Mouse (Mus musculus): ENCODE data around the gene Supt4a. TPM values are rescaled to one million over a fixed set of nuclear protein-coding genes. Genes with fewer than 3 reads are reported as not detected.

The Supt4a gene
- polyA plus RNA-seq, 1 experiment: 90.3 TPM

DNA sequence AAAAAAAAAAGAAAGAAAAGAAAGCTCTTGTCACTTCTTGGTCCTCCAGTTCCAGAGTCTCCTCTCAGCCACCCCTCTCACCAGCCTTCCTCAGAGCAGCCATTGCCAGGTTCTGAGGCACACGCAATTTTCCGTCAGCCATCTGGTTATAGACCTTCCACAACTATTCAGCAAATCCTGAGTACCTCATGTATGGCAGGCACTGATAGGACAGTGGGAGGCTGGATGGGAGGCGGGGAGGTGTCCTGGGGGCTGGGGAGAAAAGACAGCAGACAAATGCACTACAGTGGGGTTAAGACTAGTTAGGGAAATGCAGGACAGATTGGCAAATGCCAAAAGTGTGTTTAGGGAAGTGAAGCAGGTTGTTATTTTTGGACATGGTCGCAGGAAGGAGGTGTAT, 25.2 kb upstream of the Supt4a start:
- Histone ChIP-seq H3K4me1 (ENCODE audit: control insufficient read depth, insufficient read depth, insufficient read length, low read length) (no peaks in the 10 kb centered on the region), H3K27ac (replicated peaks; ENCODE audit: low read depth, low read length) (no peak overlapping the region), H3K4me3 (ENCODE audit: insufficient read depth, low read depth, low read length) (no peak overlapping the region)

DNA sequence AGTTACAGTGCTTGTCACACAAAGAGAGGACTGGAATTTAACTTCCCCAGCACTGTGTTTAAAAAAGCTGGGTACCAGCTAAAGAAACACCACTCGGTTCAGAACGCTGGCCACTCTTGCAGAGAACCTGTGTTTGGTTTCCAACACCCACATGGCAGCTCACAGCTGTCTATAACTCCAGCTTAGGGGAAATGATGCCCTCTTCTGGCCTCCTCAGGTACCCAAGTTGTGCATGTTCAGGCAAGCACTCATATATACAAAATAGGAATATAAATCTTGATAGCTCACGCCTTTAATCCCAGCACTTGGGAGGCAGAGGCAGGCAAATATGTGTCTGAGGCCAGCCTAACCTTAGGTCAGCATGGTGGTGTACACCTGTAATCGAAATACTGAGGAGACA, 21.4 kb upstream of the Supt4a start:
- no peaks in the 10 kb centered on the region for H3K4me1 ChIP-seq (ENCODE audit: control insufficient read depth, insufficient read depth, insufficient read length, low read length)
- H3K4me3 ChIP-seq (ENCODE audit: insufficient read depth, low read depth, low read length): no peak overlapping the region
- no peak overlapping the region for H3K27ac ChIP-seq (replicated peaks; ENCODE audit: low read depth, low read length)

- no peaks in the 10 kb centered on the region for H3K4me1 ChIP-seq (ENCODE audit: control insufficient read depth, insufficient read depth, insufficient read length, low read length)
- H3K27ac ChIP-seq (replicated peaks; ENCODE audit: low read depth, low read length): no peak overlapping the region
- no peak overlapping the region for H3K4me3 ChIP-seq (ENCODE audit: insufficient read depth, low read depth, low read length)
Observed at GRCm38 (mm10) chr11:87719526-87719925, 17.8 kb upstream of the Supt4a start.

GRCm38 (mm10) chr11:87720324-87720723, 17.0 kb upstream of the Supt4a start:
- H3K4me1 ChIP-seq (ENCODE audit: control insufficient read depth, insufficient read depth, insufficient read length, low read length): no peaks in the 10 kb centered on the region
- no peak overlapping the region for H3K27ac ChIP-seq (replicated peaks; ENCODE audit: low read depth, low read length)
- H3K4me3 ChIP-seq (ENCODE audit: insufficient read depth, low read depth, low read length): no peak overlapping the region

DNA sequence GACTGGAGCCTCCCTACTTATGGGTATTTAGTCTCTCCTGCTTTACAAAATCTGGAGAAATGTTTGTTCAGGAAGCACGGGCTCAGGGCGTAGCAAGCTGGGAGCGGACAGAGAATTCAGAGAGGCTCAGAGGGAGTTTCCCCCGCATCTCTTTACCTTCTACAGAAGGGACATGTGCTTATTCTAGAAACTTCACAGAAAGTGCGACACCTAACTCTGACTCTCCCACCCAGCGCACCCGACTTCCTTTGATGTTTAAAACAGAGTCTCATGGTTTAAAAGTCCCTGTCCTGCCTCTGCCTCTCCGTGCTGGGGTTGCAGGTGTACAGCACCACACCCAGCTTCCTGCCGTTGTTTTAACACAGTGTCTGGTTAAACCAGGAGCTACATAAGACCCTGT, 16.5 kb upstream of the Supt4a start:
- H3K4me1 ChIP-seq (ENCODE audit: control insufficient read depth, insufficient read depth, insufficient read length, low read length): no peaks in the 10 kb centered on the region
- H3K4me3 ChIP-seq (ENCODE audit: insufficient read depth, low read depth, low read length): no peak overlapping the region
- H3K27ac ChIP-seq (replicated peaks; ENCODE audit: low read depth, low read length): no peak overlapping the region

- Histone ChIP-seq H3K27ac (replicated peaks; ENCODE audit: low read depth, low read length) (no peak overlapping the region), H3K4me3 (ENCODE audit: insufficient read depth, low read depth, low read length) (no peak overlapping the region), H3K4me1 (ENCODE audit: control insufficient read depth, insufficient read depth, insufficient read length, low read length) (no peaks in the 10 kb centered on the region)
Observed at GRCm38 (mm10) chr11:87722168-87722567, 15.2 kb upstream of the Supt4a start.

DNA sequence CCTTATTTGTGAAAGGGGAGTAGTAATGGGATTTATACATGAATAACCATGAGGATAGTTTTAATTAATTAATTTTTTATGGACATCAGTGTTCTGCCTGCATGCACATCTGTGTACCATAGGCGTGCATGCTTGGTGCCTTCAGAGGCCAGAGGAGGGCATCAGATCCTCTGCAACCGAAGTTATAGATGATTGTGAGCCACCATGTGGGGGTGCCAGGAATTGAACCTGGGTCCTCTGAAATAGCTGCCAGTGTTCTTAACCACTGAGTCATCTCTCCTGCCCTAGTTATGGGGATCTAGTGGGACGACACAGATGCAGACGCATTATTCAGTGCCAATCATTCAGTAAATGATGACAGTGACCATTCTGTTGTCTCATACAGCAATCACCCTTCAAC, 14.5 kb upstream of the Supt4a start:
- Histone ChIP-seq H3K4me3 (ENCODE audit: insufficient read depth, low read depth, low read length) (no peak overlapping the region), H3K4me1 (ENCODE audit: control insufficient read depth, insufficient read depth, insufficient read length, low read length) (no peaks in the 10 kb centered on the region), H3K27ac (replicated peaks; ENCODE audit: low read depth, low read length) (no peak overlapping the region)

DNA sequence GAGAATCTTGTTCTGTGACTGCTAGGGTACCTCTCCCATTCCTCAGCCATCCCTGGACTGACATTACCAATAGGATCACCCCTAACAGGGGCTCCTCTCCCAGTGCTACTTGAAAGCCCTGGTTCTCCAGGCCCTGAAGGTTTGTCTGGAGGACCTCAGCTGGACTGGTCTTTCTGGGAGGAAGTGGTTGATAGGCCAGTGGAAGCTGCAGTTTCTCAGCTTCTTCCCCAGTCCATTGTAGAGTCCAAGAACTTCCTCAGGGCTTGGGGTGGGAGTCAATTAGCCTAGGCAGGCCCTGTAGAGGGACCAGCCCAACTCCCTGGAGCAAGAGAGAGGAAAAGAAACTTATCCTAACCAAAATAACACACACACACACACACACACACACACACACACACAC, 11.8 kb upstream of the Supt4a start:
- H3K4me1 ChIP-seq (ENCODE audit: control insufficient read depth, insufficient read depth, insufficient read length, low read length): no peaks in the 10 kb centered on the region
- H3K27ac ChIP-seq (replicated peaks; ENCODE audit: low read depth, low read length): no peak overlapping the region
- no peak overlapping the region for H3K4me3 ChIP-seq (ENCODE audit: insufficient read depth, low read depth, low read length)

GRCm38 (mm10) chr11:87725964-87726562, 11.3 kb upstream of the Supt4a start:
- Histone ChIP-seq H3K4me3 (ENCODE audit: insufficient read depth, low read depth, low read length) (no peak overlapping the region), H3K27ac (replicated peaks; ENCODE audit: low read depth, low read length) (no peak overlapping the region)

GRCm38 (mm10) chr11:87727021-87727420, 10.3 kb upstream of the Supt4a start:
- Histone ChIP-seq H3K4me1 (ENCODE audit: control insufficient read depth, insufficient read depth, insufficient read length, low read length) (no peaks in the 10 kb centered on the region), H3K4me3 (ENCODE audit: insufficient read depth, low read depth, low read length) (no peak overlapping the region), H3K27ac (replicated peaks; ENCODE audit: low read depth, low read length) (no peak overlapping the region)

More at GRCm38 (mm10) chr11:87725964-87726562, 11.3 kb upstream of the Supt4a start:
- H3K4me1 ChIP-seq (ENCODE audit: control insufficient read depth, insufficient read depth, insufficient read length, low read length): no peaks in the 10 kb centered on the region

GRCm38 (mm10) chr11:87727471-87727870, 9.9 kb upstream of the Supt4a start:
- Histone ChIP-seq H3K4me3 (ENCODE audit: insufficient read depth, low read depth, low read length) (no peak overlapping the region), H3K4me1 (ENCODE audit: control insufficient read depth, insufficient read depth, insufficient read length, low read length) (no peaks in the 10 kb centered on the region), H3K27ac (replicated peaks; ENCODE audit: low read depth, low read length) (no peak overlapping the region)

GRCm38 (mm10) chr11:87728850-87729592, 8.3 kb upstream of the Supt4a start:
- Histone ChIP-seq H3K27ac (replicated peaks; ENCODE audit: low read depth, low read length) (no peak overlapping the region), H3K4me1 (ENCODE audit: control insufficient read depth, insufficient read depth, insufficient read length, low read length) (no peaks in the 10 kb centered on the region), H3K4me3 (ENCODE audit: insufficient read depth, low read depth, low read length) (no peak overlapping the region)

DNA sequence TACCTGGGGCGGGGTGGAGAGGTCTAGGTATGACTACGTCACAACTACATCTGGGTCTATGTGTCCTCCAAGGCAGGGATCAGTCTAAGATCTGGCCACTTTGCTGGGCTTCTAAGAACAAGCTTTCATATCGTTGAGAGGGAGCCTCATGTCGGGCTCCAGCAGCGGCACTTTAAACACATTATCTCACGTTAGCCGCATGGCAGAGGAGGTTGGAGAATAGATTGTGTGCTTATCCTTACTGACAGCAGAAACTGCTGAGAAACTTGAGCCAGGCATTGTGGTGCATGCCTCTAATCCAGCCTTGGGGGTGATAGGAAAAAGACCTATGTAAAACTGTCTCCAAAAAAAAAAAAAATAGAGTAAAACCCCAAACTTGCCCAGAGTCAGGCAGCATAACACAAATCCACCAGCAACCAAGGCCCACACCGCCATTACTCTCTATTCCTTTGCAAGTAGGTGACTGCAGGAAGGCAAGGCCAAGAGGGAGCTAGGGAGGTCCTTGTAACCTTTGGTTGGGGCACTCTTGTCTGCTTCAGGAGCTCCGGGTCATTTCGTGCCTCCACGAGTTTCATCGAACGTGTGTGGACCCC, 7.7 kb upstream of the Supt4a start:
- H3K27ac ChIP-seq (replicated peaks; ENCODE audit: low read depth, low read length): no peak overlapping the region
- H3K4me1 ChIP-seq (ENCODE audit: control insufficient read depth, insufficient read depth, insufficient read length, low read length): no peaks in the 10 kb centered on the region
- no peak overlapping the region for H3K4me3 ChIP-seq (ENCODE audit: insufficient read depth, low read depth, low read length)

DNA sequence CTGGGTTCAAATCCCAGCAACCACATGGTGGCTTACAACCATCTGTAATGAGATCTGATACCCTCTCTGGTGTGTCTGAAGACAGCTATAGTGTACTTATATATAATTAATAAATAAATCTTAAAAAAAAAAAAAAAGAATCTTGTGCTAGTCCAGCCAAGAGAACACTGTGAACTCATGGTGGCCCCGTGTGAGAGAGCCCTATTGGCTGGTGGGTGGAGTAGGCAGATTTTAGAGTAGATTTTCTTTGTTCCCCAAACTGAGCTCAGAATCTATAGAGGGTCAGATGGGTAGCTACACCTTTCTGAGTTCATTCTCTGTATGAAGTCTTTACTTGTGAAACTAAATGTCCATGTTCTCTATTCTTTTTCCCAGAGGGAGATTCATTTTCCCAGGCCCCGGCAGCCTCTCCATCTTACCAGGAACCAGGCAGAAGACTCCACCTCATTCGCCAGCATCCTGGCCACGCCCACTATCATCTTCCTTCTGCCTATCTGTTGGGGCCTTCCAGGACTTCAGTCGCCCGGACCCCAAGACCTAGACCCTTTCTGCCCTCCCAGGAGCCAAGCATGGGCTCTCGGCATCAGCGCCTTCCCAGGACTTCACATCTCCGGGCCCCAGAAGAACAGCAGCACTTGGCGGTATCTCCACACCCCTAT, 6.6 kb upstream of the Supt4a start:
- no peak overlapping the region for H3K4me3 ChIP-seq (ENCODE audit: insufficient read depth, low read depth, low read length)
- no peaks in the 10 kb centered on the region for H3K4me1 ChIP-seq (ENCODE audit: control insufficient read depth, insufficient read depth, insufficient read length, low read length)
- H3K27ac ChIP-seq (replicated peaks; ENCODE audit: low read depth, low read length): no peak overlapping the region

DNA sequence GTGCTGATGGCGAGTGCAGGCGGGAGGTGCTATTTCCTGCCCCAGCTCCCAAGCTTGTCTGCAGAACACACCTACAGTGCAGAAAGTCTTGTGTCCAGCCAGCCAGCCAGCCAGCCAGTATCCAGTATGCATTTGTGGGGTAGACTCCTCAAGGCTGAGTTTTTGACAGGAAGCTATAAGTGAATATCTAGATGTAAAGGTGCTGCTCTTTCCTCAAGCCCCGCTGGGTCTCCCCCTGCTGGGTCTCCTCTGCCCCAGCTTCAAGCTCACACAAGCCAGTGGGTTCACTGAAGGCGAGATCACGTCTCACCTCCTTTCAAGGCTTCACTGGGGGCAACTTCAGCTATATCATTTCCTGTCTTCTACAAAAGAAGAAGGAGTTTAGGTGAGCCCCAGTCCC, 3.0 kb upstream of the Supt4a start:
- no peaks in the 10 kb centered on the region for H3K4me1 ChIP-seq (ENCODE audit: control insufficient read depth, insufficient read depth, insufficient read length, low read length)
- no peak overlapping the region for H3K27ac ChIP-seq (replicated peaks; ENCODE audit: low read depth, low read length)
- H3K4me3 ChIP-seq (ENCODE audit: insufficient read depth, low read depth, low read length): no peak overlapping the region

Measured in brown adipose tissue, adult 24 weeks (tissue).